Mouse (Mus musculus): Measurements from ENCODE around the gene Dhtkd1. TPM values are rescaled to one million over a fixed set of nuclear protein-coding genes. Genes with fewer than 3 reads are reported as not detected.
A peak's percentile ranks its signal among the peaks of the same experiment; 100 is the strongest.
"Not testable (repeated sequence)": the region's sequence is repeated elsewhere in the genome, so short reads cannot be mapped to it uniquely, and the experiment has no call there.

The Dhtkd1 gene
- polyA plus RNA-seq (2015; fragmentation: Nextera tagmentation; extraction: Ambion mirVana), result 3.5 and 4.0 TPM in 2 replicates

- peaks cover 53% of the 10 kb centered on the region for H3K4me1 ChIP-seq (replicated peaks)
- peak within 1 kb of the TSS; percentile 91 for H3K4me2 ChIP-seq
- peak within 1 kb of the TSS; percentile 65 for H3K4me3 ChIP-seq (replicated peaks)
- H3K27me3 ChIP-seq, result no peaks in the 10 kb centered on the region
- under 1% methylated on average over 36 of the region's 36 CpGs for WGBS (ENCODE audit: insufficient replicate concordance)
- H3K9me3 ChIP-seq (replicated peaks), result no peaks in the 10 kb centered on the region
- no peaks in the 10 kb centered on the region for H3K36me3 ChIP-seq (replicated peaks)
- peak within 1 kb of the TSS; percentile 59 for H3K27ac ChIP-seq (replicated peaks)
- ATAC-seq (ENCODE audit: insufficient read depth), result peak; percentile 84
- peak within 1 kb of the TSS; percentile 60 for H3K9ac ChIP-seq
Measured at GRCm38 (mm10) chr2:5942416-5943032, at the start of gene Dhtkd1. Dhtkd1 (minus strand) TSS chr2:5942792.

DNA sequence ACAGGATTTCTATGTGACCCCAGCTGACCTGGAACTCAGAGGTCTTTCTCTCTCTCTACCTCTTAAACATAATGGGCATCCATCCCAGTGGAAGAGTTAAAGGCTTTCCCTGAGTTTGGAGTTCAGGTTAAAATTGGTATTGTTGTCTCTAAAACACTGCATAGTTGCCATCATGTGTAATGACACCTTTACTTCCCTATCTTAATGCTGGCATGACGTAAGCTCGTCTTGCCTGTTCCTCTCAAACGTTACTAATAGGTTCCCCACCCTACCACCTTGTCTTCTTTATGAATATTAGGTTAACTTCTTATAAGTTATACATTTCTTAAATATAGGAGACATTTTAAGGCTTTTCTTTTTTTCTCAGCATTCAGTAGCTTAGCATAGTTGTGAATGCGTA lies 34.9 kb upstream of the Dhtkd1 start:
- no peaks in the 10 kb centered on the region for H3K27me3 ChIP-seq
- WGBS (ENCODE audit: insufficient replicate concordance), result 74% methylated on average over 4 of the region's 4 CpGs
- no peak overlapping the region for H3K9ac ChIP-seq
- no peak overlapping the region for H3K27ac ChIP-seq (replicated peaks)
- no peak for ATAC-seq (ENCODE audit: insufficient read depth)
- no peaks in the 10 kb centered on the region for H3K9me3 ChIP-seq (replicated peaks)
- H3K4me1 ChIP-seq (replicated peaks), result no peaks in the 10 kb centered on the region
- no peak overlapping the region for H3K4me2 ChIP-seq
- no peak overlapping the region for H3K4me3 ChIP-seq (replicated peaks)
- H3K36me3 ChIP-seq (replicated peaks), result peaks cover 47% of the 10 kb centered on the region

DNA sequence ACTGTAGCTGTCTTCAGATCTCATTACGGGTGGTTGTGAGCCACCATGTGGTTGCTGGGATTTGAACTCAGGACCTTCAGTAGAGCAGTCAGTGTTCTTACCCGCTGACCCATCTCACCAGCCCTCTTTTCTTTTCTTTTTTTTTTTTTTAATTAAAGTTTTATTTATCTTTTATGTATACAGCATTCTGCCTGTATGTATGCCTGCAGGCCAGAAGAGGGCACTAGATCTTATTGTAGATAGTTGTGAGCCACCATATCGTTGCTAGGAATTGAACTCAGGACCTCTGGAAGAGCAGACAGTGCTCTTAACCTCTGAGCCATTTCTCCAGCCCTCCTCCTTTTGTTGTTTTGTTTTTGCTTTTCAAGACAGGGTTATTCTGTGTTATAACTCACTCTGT lies 28.0 kb upstream of the Dhtkd1 start:
- not testable (repeated sequence) for H3K9ac ChIP-seq; ATAC-seq (ENCODE audit: insufficient read depth); H3K9me3 ChIP-seq (replicated peaks); H3K27me3 ChIP-seq; H3K27ac ChIP-seq (replicated peaks); H3K4me2 ChIP-seq; H3K4me3 ChIP-seq (replicated peaks); H3K4me1 ChIP-seq (replicated peaks)
- 87% methylated on average over 3 of the region's 3 CpGs for WGBS (ENCODE audit: insufficient replicate concordance)
- H3K36me3 ChIP-seq (replicated peaks), result peaks cover 23% of the 10 kb centered on the region

GRCm38 (mm10) chr2:5965972-5966371 lies 23.4 kb upstream of the Dhtkd1 start:
- no peaks in the 10 kb centered on the region for H3K9me3 ChIP-seq (replicated peaks)
- H3K27me3 ChIP-seq, result no peaks in the 10 kb centered on the region
- H3K9ac ChIP-seq, result no peak overlapping the region
- H3K27ac ChIP-seq (replicated peaks), result no peak overlapping the region
- H3K4me3 ChIP-seq (replicated peaks), result no peak overlapping the region
- ATAC-seq (ENCODE audit: insufficient read depth), result no peak
- H3K36me3 ChIP-seq (replicated peaks), result peaks cover 31% of the 10 kb centered on the region
- no peak overlapping the region for H3K4me2 ChIP-seq
- 81% methylated on average over 3 of the region's 3 CpGs for WGBS (ENCODE audit: insufficient replicate concordance)
- H3K4me1 ChIP-seq (replicated peaks), result no peaks in the 10 kb centered on the region

DNA sequence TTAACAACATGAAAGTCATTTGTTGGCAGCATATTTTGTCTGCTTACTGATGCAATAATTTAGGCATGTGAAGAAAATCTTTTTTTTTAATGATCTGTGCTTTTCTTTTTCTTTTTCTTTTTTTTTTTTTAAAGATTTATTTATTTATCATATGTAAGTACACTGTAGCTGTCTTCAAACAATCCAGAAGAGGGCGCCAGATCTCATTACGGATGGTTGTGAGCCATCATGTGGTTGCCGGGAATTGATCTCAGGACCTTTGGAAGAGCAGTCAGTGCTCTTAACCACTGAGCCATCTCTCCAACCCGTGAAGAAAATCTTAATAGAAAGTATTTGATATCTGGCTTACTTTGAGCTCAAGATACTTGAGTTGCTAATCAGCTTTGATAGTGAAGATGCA lies 21.1 kb upstream of the Dhtkd1 start:
- H3K27ac ChIP-seq (replicated peaks); H3K9ac ChIP-seq; H3K4me1 ChIP-seq (replicated peaks); H3K27me3 ChIP-seq; H3K9me3 ChIP-seq (replicated peaks); H3K4me3 ChIP-seq (replicated peaks); ATAC-seq (ENCODE audit: insufficient read depth); H3K4me2 ChIP-seq: not testable (repeated sequence)
- 71% methylated on average over 4 of the region's 4 CpGs for WGBS (ENCODE audit: insufficient replicate concordance)
- H3K36me3 ChIP-seq (replicated peaks), result peaks cover 46% of the 10 kb centered on the region

DNA sequence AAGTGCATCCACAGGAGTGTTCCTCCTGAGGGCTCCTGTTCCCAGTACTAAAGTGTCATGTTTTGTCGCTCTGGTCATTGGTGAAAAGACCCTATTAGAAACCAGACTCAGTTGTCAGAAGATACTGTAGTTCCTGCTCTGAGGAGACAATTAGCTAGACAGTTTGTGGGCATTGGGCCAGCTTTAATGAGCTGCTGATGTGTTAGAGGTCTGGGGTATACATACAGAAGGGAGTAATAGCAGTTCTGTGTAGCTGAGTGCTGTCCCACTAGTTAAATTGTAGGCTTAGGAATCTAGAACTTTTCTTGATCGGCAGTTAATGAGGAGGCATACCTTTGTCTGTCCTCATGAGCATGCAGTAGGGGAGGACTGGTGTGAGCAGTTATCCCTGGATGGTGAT lies 19.7 kb upstream of the Dhtkd1 start:
- peaks cover 2% of the 10 kb centered on the region for H3K4me1 ChIP-seq (replicated peaks)
- ATAC-seq (ENCODE audit: insufficient read depth), result no peak
- H3K27ac ChIP-seq (replicated peaks), result no peak overlapping the region
- H3K27me3 ChIP-seq, result no peaks in the 10 kb centered on the region
- H3K4me3 ChIP-seq (replicated peaks), result no peak overlapping the region
- no peak overlapping the region for H3K9ac ChIP-seq
- H3K4me2 ChIP-seq, result no peak overlapping the region
- WGBS (ENCODE audit: insufficient replicate concordance), result 80% methylated on average over 2 of the region's 2 CpGs
- peaks cover 61% of the 10 kb centered on the region for H3K36me3 ChIP-seq (replicated peaks)
- no peaks in the 10 kb centered on the region for H3K9me3 ChIP-seq (replicated peaks)

DNA sequence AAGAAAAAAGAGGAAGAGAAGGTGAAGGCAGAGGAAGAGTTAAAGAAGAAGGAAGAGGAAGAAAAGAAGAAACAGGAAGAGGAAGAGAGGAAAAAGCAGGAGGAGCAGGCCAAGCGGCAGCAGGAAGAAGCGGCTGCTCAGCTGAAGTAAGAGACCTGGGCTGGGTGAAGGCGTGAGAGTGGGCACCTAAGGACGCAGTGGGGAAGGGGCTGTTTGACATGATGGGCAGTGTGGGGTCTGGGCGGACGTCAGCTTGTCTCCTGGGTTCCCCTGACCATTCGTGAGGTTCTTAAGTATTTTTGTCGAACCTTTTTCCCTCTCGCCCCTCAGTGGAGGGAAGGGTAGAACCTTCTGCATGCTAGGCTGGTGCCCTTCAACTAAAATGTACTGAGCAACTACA lies 15.1 kb upstream of the Dhtkd1 start:
- no peak overlapping the region for H3K4me2 ChIP-seq
- ATAC-seq (ENCODE audit: insufficient read depth), result no peak
- H3K4me3 ChIP-seq (replicated peaks), result no peak overlapping the region
- peaks cover 16% of the 10 kb centered on the region for H3K4me1 ChIP-seq (replicated peaks)
- no peak overlapping the region for H3K27ac ChIP-seq (replicated peaks)
- H3K36me3 ChIP-seq (replicated peaks), result peaks cover 52% of the 10 kb centered on the region
- no peaks in the 10 kb centered on the region for H3K27me3 ChIP-seq
- H3K9me3 ChIP-seq (replicated peaks), result no peaks in the 10 kb centered on the region
- WGBS (ENCODE audit: insufficient replicate concordance), result 84% methylated on average over 9 of the region's 9 CpGs
- H3K9ac ChIP-seq, result no peak overlapping the region

GRCm38 (mm10) chr2:5951621-5952211 lies 9.1 kb upstream of the Dhtkd1 start:
- no peaks in the 10 kb centered on the region for H3K9me3 ChIP-seq (replicated peaks)
- H3K36me3 ChIP-seq (replicated peaks), result 0 out of 2 replicates have a peak, but pooled peaks cover 3% of the 10 kb centered on the region
- H3K27ac ChIP-seq (replicated peaks), result peak overlapping the region; percentile 90
- H3K27me3 ChIP-seq, result no peaks in the 10 kb centered on the region
- WGBS (ENCODE audit: insufficient replicate concordance), result under 1% methylated on average over 46 of the region's 46 CpGs
- peak overlapping the region; percentile 81 for H3K4me2 ChIP-seq
- peak; percentile 53 for ATAC-seq (ENCODE audit: insufficient read depth)
- H3K4me1 ChIP-seq (replicated peaks), result peaks cover 24% of the 10 kb centered on the region
- H3K9ac ChIP-seq, result peak overlapping the region; percentile 97
- H3K4me3 ChIP-seq (replicated peaks), result peak overlapping the region; percentile 100

GRCm38 (mm10) chr2:5950766-5951595 lies 8.4 kb upstream of the Dhtkd1 start, which contains the start of gene Upf2:
Upf2 (plus strand) TSS chr2:5951469.
- ATAC-seq (ENCODE audit: insufficient read depth), result peak; percentile 95
- Histone ChIP-seq H3K4me1 (replicated peaks) (peaks cover 31% of the 10 kb centered on the region), H3K27me3 (no peaks in the 10 kb centered on the region), H3K9ac (peak within 1 kb of the TSS; percentile 97), H3K4me2 (peak within 1 kb of the TSS; percentile 81), H3K27ac (replicated peaks) (peak within 1 kb of the TSS; percentile 90), H3K4me3 (replicated peaks) (peak within 1 kb of the TSS; percentile 100), H3K36me3 (replicated peaks) (no peaks in the 10 kb centered on the region), H3K9me3 (replicated peaks) (no peaks in the 10 kb centered on the region)
- WGBS (ENCODE audit: insufficient replicate concordance), result under 1% methylated on average over 52 of the region's 54 CpGs

DNA sequence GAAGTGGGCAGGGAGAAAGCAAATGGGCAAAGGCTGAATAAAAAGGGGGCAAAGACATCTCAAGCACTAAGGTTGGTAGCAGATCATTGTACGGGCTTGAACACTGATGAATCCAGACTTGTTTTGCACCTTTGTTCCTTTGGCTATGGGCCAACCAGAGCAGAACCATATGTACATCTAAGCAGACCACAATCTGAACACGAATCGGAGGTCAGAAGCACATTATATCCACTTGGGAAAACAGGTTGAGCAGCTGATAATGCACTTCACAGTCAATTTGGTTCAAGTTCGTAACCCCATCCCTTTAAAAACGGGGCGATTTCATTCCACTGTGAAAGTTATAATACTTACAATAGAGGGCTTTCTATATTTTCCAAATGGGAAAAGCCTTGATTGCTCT lies 7.7 kb upstream of the Dhtkd1 start:
- WGBS (ENCODE audit: insufficient replicate concordance), result 3% methylated on average over 6 of the region's 6 CpGs
- Histone ChIP-seq H3K4me2 (peak overlapping the region; percentile 81), H3K4me3 (replicated peaks) (peak overlapping the region; percentile 100), H3K9me3 (replicated peaks) (no peaks in the 10 kb centered on the region), H3K27ac (replicated peaks) (peak overlapping the region; percentile 71), H3K27me3 (no peaks in the 10 kb centered on the region), H3K4me1 (replicated peaks) (peaks cover 33% of the 10 kb centered on the region), H3K9ac (peak overlapping the region; percentile 72), H3K36me3 (replicated peaks) (no peaks in the 10 kb centered on the region)
- ATAC-seq (ENCODE audit: insufficient read depth), result no peak

GRCm38 (mm10) chr2:5949821-5950220 lies 7.2 kb upstream of the Dhtkd1 start:
- peak overlapping the region; percentile 81 for H3K4me2 ChIP-seq
- WGBS (ENCODE audit: insufficient replicate concordance), result 87% methylated on average over 9 of the region's 9 CpGs
- H3K27ac ChIP-seq (replicated peaks), result peak overlapping the region; percentile 71
- H3K4me3 ChIP-seq (replicated peaks), result peak overlapping the region; percentile 100
- not testable (repeated sequence) for H3K9me3 ChIP-seq (replicated peaks); H3K27me3 ChIP-seq; H3K36me3 ChIP-seq (replicated peaks); ATAC-seq (ENCODE audit: insufficient read depth)
- H3K4me1 ChIP-seq (replicated peaks), result peaks cover 33% of the 10 kb centered on the region
- peak overlapping the region; percentile 72; the same call in 1 of the 2 replicates for H3K9ac ChIP-seq
